13 mouse cellular contexts compared by ENCODE assay signal in the genomic region with DNA sequence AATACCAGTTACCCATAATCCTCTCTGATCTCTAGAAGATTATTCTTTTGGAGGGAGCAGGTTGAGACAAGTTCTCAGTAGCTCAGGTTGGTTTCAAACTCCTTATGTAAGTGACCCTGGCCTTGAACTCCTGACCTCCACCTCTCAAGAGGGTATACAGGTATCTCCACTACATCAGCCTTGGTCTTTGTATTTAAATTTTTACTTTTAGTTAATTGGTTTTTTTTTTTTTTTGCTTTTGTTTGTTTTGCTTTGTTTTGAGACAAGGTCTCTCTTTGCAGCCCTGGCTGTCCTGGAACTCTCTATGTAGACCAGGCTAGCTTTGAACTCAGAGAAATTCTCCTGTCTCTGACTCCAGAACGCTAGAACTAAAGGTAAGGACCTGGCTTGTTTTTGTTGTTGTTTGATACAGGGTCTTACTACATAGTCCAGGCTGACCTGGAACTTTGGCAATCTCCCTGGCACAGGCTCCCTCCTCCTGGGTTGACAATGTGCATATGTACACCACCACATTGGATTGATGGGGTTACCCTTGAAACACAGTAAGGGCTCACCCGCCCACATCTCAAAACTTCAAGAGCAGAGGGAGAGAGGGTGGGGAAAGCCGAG. TPM values are rescaled to one million over a fixed set of nuclear protein-coding genes. Genes with fewer than 3 reads are reported as not detected.
DNase-seq lines count a peak whose midpoint lies in the region; ATAC-seq and TF ChIP-seq lines count a peak whose summit lies in the region.
"Had no signal": no experiment of that assay in that cellular context is flagged by ENCODE, and none has a peak within 500 bp of the region (broad histone marks: within the 10 kb centered on the region; RNA-seq: fewer than 3 reads in every experiment).

No protein-coding gene starts in this region.

- no peak for TF ChIP-seq CTCF in lung, embryonic 14.5 days (IDR thresholded peaks at IDR 0.05; ENCODE audit: low read depth)
- no peak for TF ChIP-seq CTCF in liver, postnatal 0 days (IDR thresholded peaks at IDR 0.05; ENCODE audit: low read depth)

- H3K4me3 ChIP-seq in heart, embryonic 11.5 days (ENCODE audit: low read depth, low read length) = no peak overlapping the region
- H3K4me3 ChIP-seq in lung, embryonic 14.5 days (ENCODE audit: low read depth, low read length) = no peak overlapping the region
- H3K4me3 ChIP-seq in embryonic facial prominence, embryonic 13.5 days = no peak overlapping the region
- H3K4me3 ChIP-seq in liver, postnatal 0 days (ENCODE audit: low read depth, low read length) = no peak overlapping the region
- H3K4me3 ChIP-seq: forebrain, embryonic 15.5 days had no signal

- no peak for TF ChIP-seq EP300 in liver, postnatal 0 days (IDR thresholded peaks at IDR 0.05; ENCODE audit: low read depth)

- WGBS in heart, embryonic 11.5 days (ENCODE audit: insufficient replicate concordance) = 50% methylated on average over 3 of the region's 3 CpGs
- 31% methylated on average over 3 of the region's 3 CpGs for WGBS in lung, embryonic 14.5 days
- 71% methylated on average over 3 of the region's 3 CpGs for WGBS in embryonic facial prominence, embryonic 13.5 days
- 14% methylated on average over 3 of the region's 3 CpGs for WGBS in liver, postnatal 0 days (ENCODE audit: insufficient replicate concordance)

- no peak overlapping the region for H3K9ac ChIP-seq in heart, embryonic 11.5 days (ENCODE audit: low read depth, low read length)
- no peak overlapping the region for H3K9ac ChIP-seq in lung, embryonic 14.5 days
- H3K9ac ChIP-seq in embryonic facial prominence, embryonic 13.5 days = no peak overlapping the region
- H3K9ac ChIP-seq in liver, postnatal 0 days (replicated peaks) = peak overlapping the region; percentile 27
- H3K9ac ChIP-seq: forebrain, embryonic 15.5 days; liver, embryonic 14.5 days had no signal

- H3K27me3 ChIP-seq in heart, embryonic 11.5 days (ENCODE audit: control insufficient read depth, insufficient read depth, low read length) = no peaks in the 10 kb centered on the region
- H3K27me3 ChIP-seq in lung, embryonic 14.5 days (ENCODE audit: insufficient read depth, low read length) = no peaks in the 10 kb centered on the region
- H3K27me3 ChIP-seq in embryonic facial prominence, embryonic 13.5 days = no peaks in the 10 kb centered on the region
- no peaks in the 10 kb centered on the region for H3K27me3 ChIP-seq in liver, postnatal 0 days (ENCODE audit: insufficient read depth, low read length)
- H3K27me3 ChIP-seq: forebrain, embryonic 15.5 days; Patski had no signal

- H3K4me2 ChIP-seq in heart, embryonic 11.5 days = no peak overlapping the region
- no peak overlapping the region for H3K4me2 ChIP-seq in lung, embryonic 14.5 days
- no peak overlapping the region for H3K4me2 ChIP-seq in embryonic facial prominence, embryonic 13.5 days
- peak overlapping the region; percentile 43 for H3K4me2 ChIP-seq in liver, postnatal 0 days (ENCODE audit: low read depth, low read length)
- H3K4me2 ChIP-seq: forebrain, embryonic 15.5 days had no signal

- ATAC-seq in heart, embryonic 11.5 days (replicated peaks; ENCODE audit: insufficient number of reproducible peaks, low FRiP score, low TSS enrichment) = no peak
- no peak for ATAC-seq in lung, embryonic 14.5 days (ENCODE audit: insufficient read depth)
- ATAC-seq in embryonic facial prominence, embryonic 13.5 days (ENCODE audit: insufficient number of reproducible peaks, insufficient read depth, low FRiP score, low TSS enrichment, low read depth) = no peak
- ATAC-seq in liver, postnatal 0 days = no peak
- ATAC-seq: forebrain, embryonic 15.5 days had no signal

- peaks cover 20% of the 10 kb centered on the region for H3K4me1 ChIP-seq in heart, embryonic 11.5 days (ENCODE audit: control insufficient read depth, insufficient read depth, low read length)
- H3K4me1 ChIP-seq in lung, embryonic 14.5 days (ENCODE audit: insufficient read depth) = peaks cover 10% of the 10 kb centered on the region; the same call in 1 of the 2 replicates
- H3K4me1 ChIP-seq in embryonic facial prominence, embryonic 13.5 days = peaks cover 18% of the 10 kb centered on the region
- peaks cover 36% of the 10 kb centered on the region for H3K4me1 ChIP-seq in liver, postnatal 0 days (ENCODE audit: insufficient read depth)

- DNase-seq in heart, postnatal 25 days (ENCODE audit: low spot score) = no peak
- DNase-seq in lung, embryonic 14.5 days = no peak
- DNase-seq in lung, postnatal 25 days (ENCODE audit: low spot score) = no peak
- no peak for DNase-seq in liver, postnatal 0 days
- no peak for DNase-seq in spleen, postnatal 4 days (ENCODE audit: low spot score in 2 of 2)
- DNase-seq in cerebellum, postnatal 25 days = no peak
- DNase-seq: cerebellum, adult 11 months; layer of hippocampus, postnatal 36 days had no signal

- no peaks in the 10 kb centered on the region for H3K9me3 ChIP-seq in heart, embryonic 11.5 days (replicated peaks; ENCODE audit: control insufficient read depth, low read length)
- no peaks in the 10 kb centered on the region for H3K9me3 ChIP-seq in lung, embryonic 14.5 days (ENCODE audit: low read depth, low read length)
- no peaks in the 10 kb centered on the region for H3K9me3 ChIP-seq in embryonic facial prominence, embryonic 13.5 days
- no peaks in the 10 kb centered on the region for H3K9me3 ChIP-seq in liver, postnatal 0 days (ENCODE audit: low read length)
- H3K9me3 ChIP-seq: forebrain, embryonic 15.5 days had no signal

- intact Hi-C loops in heart, postnatal 25 days (cut with DNase I) = no loop called here

- peak overlapping the region; percentile 77 for H3K27ac ChIP-seq in heart, embryonic 11.5 days (ENCODE audit: low read depth, low read length)
- peak overlapping the region; percentile 43 for H3K27ac ChIP-seq in lung, embryonic 14.5 days (ENCODE audit: low read depth)
- peak overlapping the region; percentile 8; the same call in 1 of the 2 replicates for H3K27ac ChIP-seq in embryonic facial prominence, embryonic 13.5 days
- H3K27ac ChIP-seq in liver, postnatal 0 days (ENCODE audit: low read depth) = peak overlapping the region; percentile 92
- H3K27ac ChIP-seq: forebrain, embryonic 15.5 days; liver, embryonic 14.5 days had no signal

- no peaks in the 10 kb centered on the region for H3K36me3 ChIP-seq in heart, embryonic 11.5 days (ENCODE audit: control insufficient read depth, insufficient read depth, low read length)
- no peaks in the 10 kb centered on the region for H3K36me3 ChIP-seq in lung, embryonic 14.5 days (ENCODE audit: insufficient read depth)
- peaks cover 20% of the 10 kb centered on the region; the same call in 1 of the 2 replicates for H3K36me3 ChIP-seq in embryonic facial prominence, embryonic 13.5 days
- H3K36me3 ChIP-seq in liver, postnatal 0 days (replicated peaks; ENCODE audit: insufficient read depth, low read length) = no peaks in the 10 kb centered on the region
- H3K36me3 ChIP-seq: forebrain, embryonic 15.5 days had no signal

RNA-seq across cellular contexts. Expression of a gene that starts 3.7 kb away (rescaled TPM):
- polyA plus RNA-seq in heart, embryonic 11.5 days (2014; fragmentation: Nextera tagmentation; extraction: Ambion mirVana) = 2.3 and 3.3 TPM in 2 replicates
- total RNA-seq in heart, postnatal 25 days (2021) = 1 to 10 TPM; 1.8 to 2.8 TPM
- polyA plus RNA-seq in lung, embryonic 14.5 days (2014; fragmentation: Nextera tagmentation; extraction: Ambion mirVana) = 2.8 and 4.9 TPM in 2 replicates
- 4.1 and 4.3 TPM in 2 replicates for polyA plus RNA-seq in embryonic facial prominence, embryonic 13.5 days (2015; fragmentation: Nextera tagmentation; extraction: Ambion mirVana)
- polyA plus RNA-seq in liver, postnatal 0 days (2015; fragmentation: Nextera tagmentation; extraction: Ambion mirVana) = 0.81 and 1.1 TPM in 2 replicates

RNA-seq across cellular contexts. Expression of a gene that starts 3.8 kb away (rescaled TPM):
- polyA plus RNA-seq in heart, embryonic 11.5 days (2014; fragmentation: Nextera tagmentation; extraction: Ambion mirVana) = 39.0 and 45.1 TPM in 2 replicates
- 10 to 100 TPM; 39.4 to 46.2 TPM for total RNA-seq in heart, postnatal 25 days (2021)
- polyA plus RNA-seq in lung, embryonic 14.5 days (2014; fragmentation: Nextera tagmentation; extraction: Ambion mirVana) = 39.5 and 40.1 TPM in 2 replicates
- polyA plus RNA-seq in embryonic facial prominence, embryonic 13.5 days (2015; fragmentation: Nextera tagmentation; extraction: Ambion mirVana) = 44.5 and 46.7 TPM in 2 replicates
- 222 and 246 TPM in 2 replicates for polyA plus RNA-seq in liver, postnatal 0 days (2015; fragmentation: Nextera tagmentation; extraction: Ambion mirVana)

RNA-seq across cellular contexts. Expression of a gene that starts 5.6 kb away (rescaled TPM):
- polyA plus RNA-seq in heart, embryonic 11.5 days (2014; fragmentation: Nextera tagmentation; extraction: Ambion mirVana) = 5.6 and 6.4 TPM in 2 replicates
- total RNA-seq in heart, postnatal 25 days (2021) = 10 to 100 TPM in 1 of 2 experiments, 1 to 10 TPM in 1; 9.2 to 12.1 TPM
- polyA plus RNA-seq in lung, embryonic 14.5 days (2014; fragmentation: Nextera tagmentation; extraction: Ambion mirVana) = 8.6 and 8.8 TPM in 2 replicates
- polyA plus RNA-seq in embryonic facial prominence, embryonic 13.5 days (2015; fragmentation: Nextera tagmentation; extraction: Ambion mirVana) = 16.6 and 18.2 TPM in 2 replicates
- 9.3 and 9.9 TPM in 2 replicates for polyA plus RNA-seq in liver, postnatal 0 days (2015; fragmentation: Nextera tagmentation; extraction: Ambion mirVana)

RNA-seq across cellular contexts. Expression of a gene that starts 13.2 kb away (rescaled TPM):
- polyA plus RNA-seq in heart, embryonic 11.5 days (2014; fragmentation: Nextera tagmentation; extraction: Ambion mirVana) = 5.3 and 5.5 TPM in 2 replicates
- total RNA-seq in heart, postnatal 25 days (2021) = 1 to 10 TPM; 1.5 to 2.0 TPM
- polyA plus RNA-seq in lung, embryonic 14.5 days (2014; fragmentation: Nextera tagmentation; extraction: Ambion mirVana) = 7.7 and 10.2 TPM in 2 replicates
- polyA plus RNA-seq in embryonic facial prominence, embryonic 13.5 days (2015; fragmentation: Nextera tagmentation; extraction: Ambion mirVana) = 12.7 and 14.5 TPM in 2 replicates
- polyA plus RNA-seq in liver, postnatal 0 days (2015; fragmentation: Nextera tagmentation; extraction: Ambion mirVana) = 0.70 and 1.0 TPM in 2 replicates

RNA-seq across cellular contexts. Expression of a gene that starts 32.0 kb away (rescaled TPM):
- polyA plus RNA-seq in heart, embryonic 11.5 days (2014; fragmentation: Nextera tagmentation; extraction: Ambion mirVana) = 9.0 and 13.1 TPM in 2 replicates
- 1 to 10 TPM; 5.8 to 7.4 TPM for total RNA-seq in heart, postnatal 25 days (2021)
- 10.2 and 12.2 TPM in 2 replicates for polyA plus RNA-seq in lung, embryonic 14.5 days (2014; fragmentation: Nextera tagmentation; extraction: Ambion mirVana)
- 5.2 and 7.3 TPM in 2 replicates for polyA plus RNA-seq in embryonic facial prominence, embryonic 13.5 days (2015; fragmentation: Nextera tagmentation; extraction: Ambion mirVana)
- 2.3 and 2.6 TPM in 2 replicates for polyA plus RNA-seq in liver, postnatal 0 days (2015; fragmentation: Nextera tagmentation; extraction: Ambion mirVana)

Comparison
In these comparisons a context has a peak if more than half of its experiments do, and no peak if none do; other contexts are left out.
1. H3K27ac ChIP-seq: peak in every context shown above with its lines; median percentile 92 in liver, postnatal 0 days; 77 in heart, embryonic 11.5 days; 43 in lung, embryonic 14.5 days; 8 in embryonic facial prominence, embryonic 13.5 days.